Mouse (Mus musculus) MEL (cell line): ENCODE measurements around the gene Epha3.

Experiments used
- CHD1 ChIP-seq: IDR thresholded peaks from 2 replicates; pipeline ENCODE4 v1.6.1; 2012; ENCODE audit warnings: low read depth, mild to moderate bottlenecking, inconsistent platforms, low read length, improper control_type of control experiment
- CTCF ChIP-seq, 3 experiments: IDR thresholded peaks in 2 of 3; conservative IDR thresholded peaks in 1 of 3; 2 replicates each; pipeline ENCODE4 v1.5.1; 2011 to 2012; ENCODE audit warnings: low read length in 3 of 3, low read depth in 2 of 3, mild to moderate bottlenecking in 2 of 3, improper control_type of control experiment in 1 of 3, inconsistent platforms in 1 of 3, mixed read lengths in 1 of 3, moderate library complexity in 1 of 3; ENCODE audit not compliant: control insufficient read depth in 1 of 3, insufficient read depth in 1 of 3, poor library complexity in 1 of 3, severe bottlenecking in 1 of 3
- MYC ChIP-seq: IDR thresholded peaks from 2 replicates; pipeline ENCODE4 v1.6.1; 2011; ENCODE audit warnings: low read depth, mild to moderate bottlenecking, low read length, improper control_type of control experiment, moderate library complexity
- NELFE ChIP-seq: IDR thresholded peaks from 2 replicates; pipeline ENCODE4 v1.6.1; 2011; ENCODE audit warnings: low read depth, low read length, improper control_type of control experiment
- NRF1 ChIP-seq: IDR thresholded peaks from 2 replicates; pipeline ENCODE4 v1.6.1; 2014; ENCODE audit warnings: low read depth, mild to moderate bottlenecking, inconsistent platforms, low read length, improper control_type of control experiment, moderate library complexity; ENCODE audit not compliant: poor library complexity, insufficient read depth, severe bottlenecking
- POLR2A ChIP-seq, 2 experiments: IDR thresholded peaks; 2 replicates each; pipeline ENCODE4 v1.6.1; 2011 to 2012; ENCODE audit warnings: low read length in 2 of 2, mild to moderate bottlenecking in 2 of 2, control low read depth in 1 of 2, improper control_type of control experiment in 1 of 2, low read depth in 1 of 2, moderate library complexity in 1 of 2; ENCODE audit not compliant: control insufficient read depth in 1 of 2, insufficient read depth in 1 of 2, poor library complexity in 1 of 2
- POLR2AphosphoS2 ChIP-seq: IDR thresholded peaks from 2 replicates; pipeline ENCODE4 v1.6.1; 2011; ENCODE audit warnings: low read length, improper control_type of control experiment
- TAL1 ChIP-seq: IDR thresholded peaks from 2 replicates; pipeline ENCODE4 v1.6.1; 2012; ENCODE audit warnings: mild to moderate bottlenecking, inconsistent platforms, low read length, moderate library complexity, mixed read lengths
- ZC3H11A ChIP-seq: IDR thresholded peaks from 2 replicates; pipeline ENCODE4 v1.6.1; 2012; ENCODE audit warnings: low read depth, mild to moderate bottlenecking, inconsistent platforms, low read length, improper control_type of control experiment
- ZMIZ1 ChIP-seq: IDR thresholded peaks from 2 replicates; pipeline ENCODE4 v1.6.1; 2012; ENCODE audit warnings: low read depth, mild to moderate bottlenecking, inconsistent platforms, low read length, improper control_type of control experiment, moderate library complexity
- ZNF384 ChIP-seq: IDR thresholded peaks from 2 replicates; pipeline ENCODE4 v1.6.1; 2012; ENCODE audit warnings: low read depth, mild to moderate bottlenecking, inconsistent platforms, low read length, improper control_type of control experiment

DNA sequence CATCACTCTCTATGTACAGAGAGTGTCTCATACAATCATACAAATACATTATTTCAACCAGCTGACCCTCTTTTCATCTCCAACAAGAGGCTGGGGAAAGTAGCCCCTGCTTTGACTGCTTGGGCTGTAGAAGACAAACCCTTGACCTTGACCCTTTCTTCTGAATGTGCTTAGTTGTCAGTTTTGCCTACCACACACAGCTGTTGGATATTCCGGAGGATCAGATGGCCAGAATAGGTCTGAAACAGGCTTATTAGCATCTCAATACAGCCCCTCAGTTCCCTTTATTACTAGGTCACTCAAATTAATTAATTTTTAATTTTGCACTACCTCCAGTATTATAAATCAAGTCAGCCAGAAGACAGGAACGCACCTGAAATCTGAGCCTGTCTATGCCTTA is 116.2 kb downstream of the Epha3 start:
- TF ChIP-seq CTCF (IDR thresholded peaks at IDR 0.05 in 2 of 3, conservative IDR thresholded peaks at IDR 0.05 in 1 of 3; ENCODE audit: control insufficient read depth in 1 of 3, insufficient read depth in 1 of 3, low read depth in 2 of 3, low read length in 3 of 3, poor library complexity in 1 of 3, severe bottlenecking in 1 of 3) (no peak), POLR2A (IDR thresholded peaks at IDR 0.05; ENCODE audit: control insufficient read depth in 1 of 2, insufficient read depth in 1 of 2, low read depth in 1 of 2, low read length in 2 of 2, poor library complexity in 1 of 2) (no peak), NELFE (no peak), ZC3H11A (no peak), NRF1 (no peak), MYC (no peak), POLR2AphosphoS2 (no peak), ZNF384 (no peak), ZMIZ1 (no peak), CHD1 (no peak), TAL1 (no peak)
